Mouse (Mus musculus): ENCODE results near the gene 2310034G01Rik.
A peak's percentile ranks its signal among the peaks of the same experiment; 100 is the strongest.

2310034G01Rik gene

DNA sequence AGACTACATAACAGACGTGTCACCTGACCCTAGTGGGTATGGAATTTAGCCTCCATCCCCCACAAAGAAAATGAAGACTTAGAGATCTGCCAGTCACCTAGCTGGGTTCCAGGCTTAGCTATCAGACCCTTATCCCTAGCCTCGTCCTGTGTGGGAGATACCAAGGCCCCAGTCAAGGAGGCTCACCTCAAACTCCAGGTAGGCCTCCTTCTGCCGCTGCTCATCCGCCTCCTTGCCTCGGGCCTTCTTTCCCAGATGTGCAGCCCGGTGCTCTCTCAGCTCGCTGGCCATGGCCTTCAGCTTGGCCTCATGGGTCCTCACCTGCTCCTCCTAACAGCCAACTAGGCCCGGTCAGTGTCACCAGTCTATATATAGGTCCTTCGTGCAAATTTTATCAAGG is 37.0 kb downstream of the 2310034G01Rik start:
- no peak for DNase-seq

DNA sequence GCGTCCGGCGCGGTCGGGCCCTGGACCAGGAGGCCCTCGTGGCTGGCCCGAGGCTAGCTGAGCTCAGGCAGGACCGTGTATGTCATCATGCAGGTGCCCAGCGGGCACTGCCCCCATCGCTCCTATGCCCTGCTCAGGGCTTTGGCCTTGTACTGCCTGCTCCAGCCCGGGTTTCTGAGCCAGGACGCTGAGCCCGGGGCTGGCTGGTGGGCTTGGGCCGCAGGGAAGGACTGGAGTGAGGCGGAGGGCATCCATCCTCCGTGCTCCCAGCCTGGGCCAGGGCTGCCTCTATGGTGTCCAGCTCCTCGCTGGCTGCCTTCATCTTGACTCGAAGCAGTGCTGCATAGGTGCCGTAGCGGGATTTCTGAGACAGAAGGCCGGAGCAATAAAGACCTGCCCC is 37.5 kb downstream of the 2310034G01Rik start:
- DNase-seq: no peak

- DNase-seq: no peak
Measured at GRCm38 (mm10) chr19:46311341-46311740, 38.8 kb downstream of the 2310034G01Rik start.

GRCm38 (mm10) chr19:46310312-46310865 is 39.7 kb downstream of the 2310034G01Rik start:
- no peak for DNase-seq

- DNase-seq: no peak
Measured at GRCm38 (mm10) chr19:46309651-46310305, 40.3 kb downstream of the 2310034G01Rik start.

DNA sequence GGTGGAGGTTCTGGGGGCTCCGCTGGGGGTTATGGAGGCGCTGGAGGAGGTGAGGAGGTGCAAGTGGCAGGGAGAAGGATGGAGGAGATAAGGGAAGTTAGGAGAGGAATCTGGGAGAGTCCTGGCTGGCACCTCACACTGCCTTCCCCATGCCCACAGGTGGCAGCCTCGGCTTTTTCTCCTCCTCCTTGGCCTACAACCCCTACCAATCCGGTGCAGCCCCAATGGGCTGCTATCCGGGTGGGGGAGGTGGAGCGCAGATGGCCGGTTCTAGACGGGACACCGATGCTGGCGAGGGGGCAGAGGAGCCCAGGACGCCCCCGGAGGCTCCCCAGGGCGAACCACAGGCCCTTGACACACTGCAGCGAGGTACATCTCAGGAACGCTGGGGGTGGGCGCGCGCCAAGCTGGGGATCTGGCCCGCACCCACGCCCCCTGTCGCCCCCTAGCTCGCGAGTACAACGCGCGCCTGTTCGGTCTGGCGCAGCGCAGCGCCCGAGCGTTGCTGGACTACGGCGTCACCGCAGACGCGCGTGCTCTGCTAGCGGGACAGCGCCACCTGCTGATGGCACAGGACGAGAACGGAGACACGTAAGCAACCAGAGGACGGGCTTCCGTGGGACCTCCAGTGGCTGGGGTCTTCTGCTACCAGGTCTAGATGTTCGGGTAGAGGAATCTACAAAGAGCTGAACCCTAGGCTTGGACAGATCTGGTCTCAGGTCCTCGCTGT is 41.2 kb downstream of the 2310034G01Rik start:
- peak; percentile 93 for DNase-seq

- DNase-seq: no peak
Measured at GRCm38 (mm10) chr19:46308303-46308702, 41.8 kb downstream of the 2310034G01Rik start.

GRCm38 (mm10) chr19:46307781-46308180 is 42.3 kb downstream of the 2310034G01Rik start:
- DNase-seq: no peak

GRCm38 (mm10) chr19:46306751-46307289 is 43.3 kb downstream of the 2310034G01Rik start:
- no peak for DNase-seq

GRCm38 (mm10) chr19:46306268-46306610 is 43.9 kb downstream of the 2310034G01Rik start:
- no peak for DNase-seq

DNA sequence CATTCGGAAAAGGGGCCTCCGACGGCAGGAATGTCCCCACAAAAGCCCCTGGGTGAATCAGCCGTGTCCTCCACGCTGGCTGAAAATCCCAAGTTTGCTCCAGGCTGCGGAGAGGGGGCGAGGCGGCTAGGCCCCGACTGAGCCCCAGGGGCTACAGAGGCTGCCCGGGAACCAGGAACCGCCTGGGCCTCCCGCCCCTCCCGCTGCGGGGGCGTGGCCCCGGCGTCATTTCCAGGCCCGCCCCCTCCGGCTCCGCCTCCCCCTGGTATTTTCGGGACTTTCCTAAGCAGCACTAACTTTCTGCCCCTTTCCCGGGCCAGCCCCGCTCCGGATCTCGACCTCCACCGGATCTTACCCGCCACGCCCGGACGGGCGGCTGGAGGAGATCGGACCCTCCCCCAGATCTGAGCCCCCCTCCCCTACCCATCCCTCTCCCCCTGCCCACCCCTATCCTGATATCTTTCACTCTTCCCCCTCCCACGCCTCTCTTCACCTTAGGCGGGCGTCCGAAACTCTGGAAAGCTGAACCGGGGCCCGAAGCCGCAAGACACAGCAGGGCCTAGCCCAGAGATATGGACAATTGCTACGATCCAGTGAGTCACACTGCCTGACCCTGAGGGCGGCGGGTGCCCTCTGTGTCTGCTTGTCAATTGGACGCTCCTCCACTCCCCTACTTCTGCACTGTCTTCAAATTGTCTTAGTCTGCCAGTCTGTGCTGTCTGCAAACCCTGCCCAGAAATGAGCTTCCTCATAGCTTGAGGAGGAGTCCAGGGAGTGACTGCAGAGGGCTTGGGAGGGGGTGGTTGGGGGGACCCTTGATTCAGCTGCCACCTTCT is 44.5 kb downstream of the 2310034G01Rik start:
- DNase-seq: peak; percentile 92

DNA sequence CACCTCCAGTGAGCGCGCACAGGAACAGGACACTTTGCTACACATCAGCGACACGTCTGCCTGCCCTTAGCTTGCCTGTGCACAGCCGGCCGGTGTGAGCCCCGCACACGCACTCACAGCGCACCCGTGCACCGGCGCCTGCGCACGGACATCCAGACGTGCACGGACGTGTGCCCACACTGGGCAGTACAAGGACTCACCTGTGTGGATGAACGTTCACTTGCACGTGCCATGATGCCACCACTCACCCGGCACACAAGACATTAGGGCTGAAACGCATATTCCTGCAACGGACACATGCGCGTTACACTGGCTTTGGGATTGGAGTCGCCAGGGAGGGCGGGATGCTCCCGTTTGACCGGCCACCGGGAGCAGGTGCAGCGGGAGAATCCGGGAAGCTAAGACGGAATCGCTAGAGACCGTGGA is 45.2 kb downstream of the 2310034G01Rik start:
- no peak for DNase-seq

DNA sequence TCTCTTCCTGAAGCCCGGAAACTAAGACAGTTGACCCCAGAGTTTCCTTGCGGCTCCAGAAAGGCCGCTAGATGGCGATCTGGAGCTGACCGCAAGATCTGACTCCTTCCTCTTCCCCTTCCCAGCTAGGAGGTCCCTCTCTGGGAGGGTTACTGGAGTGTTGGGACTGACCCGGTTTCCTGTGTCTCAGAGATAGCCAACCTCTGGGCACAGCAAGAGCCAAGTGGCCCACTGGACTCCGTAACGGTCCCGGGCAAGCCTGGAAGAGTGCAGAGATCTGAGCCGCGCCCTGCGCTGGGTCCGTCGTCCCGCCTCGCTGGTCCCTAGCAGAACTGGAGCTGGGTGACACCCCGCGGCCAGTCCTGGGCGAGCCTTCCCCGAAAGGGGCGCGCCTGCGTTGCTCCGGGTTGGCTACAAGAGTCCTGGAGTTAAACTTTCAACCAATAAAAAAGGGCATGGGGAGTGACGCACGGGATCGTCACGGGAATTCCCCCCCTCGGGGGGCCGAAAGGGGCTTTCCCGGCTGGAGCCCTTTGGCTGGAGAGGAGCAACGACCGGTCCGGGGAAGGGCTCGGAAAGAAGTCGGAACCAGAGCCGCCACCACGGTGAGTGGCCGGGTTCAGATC is 45.8 kb downstream of the 2310034G01Rik start, which contains the start of gene Nfkb2:
Gene Nfkb2, plus strand, starts transcription at position 105 of the 626 bp plus-strand sequence.
- DNase-seq: peak; percentile 95

- DNase-seq: no peak
Measured at GRCm38 (mm10) chr19:46303251-46304215, 46.6 kb downstream of the 2310034G01Rik start.

DNA sequence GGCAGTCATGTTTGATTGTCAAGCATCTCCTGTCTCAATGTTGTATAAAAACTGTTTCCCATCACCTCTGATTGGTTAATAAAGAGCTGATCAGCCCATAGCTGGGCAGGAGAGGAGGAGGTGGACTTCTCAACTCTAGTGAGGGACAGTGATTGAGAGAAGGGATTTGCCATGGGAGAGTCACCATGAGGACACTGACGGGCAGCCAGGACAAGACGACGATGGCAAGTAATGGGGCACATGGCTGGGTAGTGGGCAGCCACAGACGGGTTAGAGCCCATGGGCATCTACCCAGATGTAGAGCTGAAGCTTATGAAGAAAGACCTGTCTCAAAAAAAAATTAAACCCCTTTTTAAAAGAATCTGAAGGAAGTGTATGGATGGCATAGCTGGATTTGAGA is 47.6 kb downstream of the 2310034G01Rik start:
- DNase-seq: no peak

- DNase-seq: no peak
Measured at GRCm38 (mm10) chr19:46300294-46301045, 49.6 kb downstream of the 2310034G01Rik start.

Data from lung, postnatal 14 days (tissue).